Mouse (Mus musculus) liver, embryonic 13.5 days (tissue): Measurements from ENCODE around the gene 4931422A03Rik. TPM values are rescaled to one million over a fixed set of nuclear protein-coding genes. Genes with fewer than 3 reads are reported as not detected.
"Not testable (repeated sequence)": the region's sequence is repeated elsewhere in the genome, so short reads cannot be mapped to it uniquely, and the experiment has no call there.

Experiments
- ATAC-seq: fragments of 200-750 bp; cut with Nextera tagmentation; 2 replicates; pipeline ENCODE4 v1.8.0; 2017; ENCODE audit warnings: low read depth, mild to moderate bottlenecking, moderate number of reproducible peaks, moderate library complexity
- DNase-seq: peaks from one replicate; pipeline ENCODE4 v3.0.0; 2022
- H3K27ac ChIP-seq: fragments of 300-500 bp; sonication (generic); 2 replicates; pipeline ENCODE4 v1.5.1; 2015; ENCODE audit warnings: moderate library complexity, mild to moderate bottlenecking, inconsistent platforms
- H3K27me3 ChIP-seq: fragments of 300-500 bp; sonication (generic); 2 replicates; pipeline ENCODE4 v1.6.1; 2015; ENCODE audit warnings: mild to moderate bottlenecking, inconsistent platforms
- H3K36me3 ChIP-seq: fragments of 300-500 bp; sonication (generic); 2 replicates; pipeline ENCODE4 v1.6.1; 2015; ENCODE audit warnings: mild to moderate bottlenecking, inconsistent platforms
- H3K4me1 ChIP-seq: fragments of 300-500 bp; sonication (generic); replicated peaks from 2 replicates; pipeline ENCODE4 v1.6.1; 2015; ENCODE audit warnings: inconsistent platforms
- H3K4me2 ChIP-seq: fragments of 300-500 bp; sonication (generic); 2 replicates; pipeline ENCODE4 v1.6.1; 2015; ENCODE audit warnings: inconsistent platforms, mild to moderate bottlenecking, moderate library complexity
- H3K4me3 ChIP-seq: fragments of 300-500 bp; sonication (generic); replicated peaks from 2 replicates; pipeline ENCODE4 v1.5.1; 2015; ENCODE audit warnings: mild to moderate bottlenecking, inconsistent platforms
- H3K9ac ChIP-seq: fragments of 300-500 bp; sonication (generic); 2 replicates; pipeline ENCODE4 v1.6.1; 2015; ENCODE audit warnings: mild to moderate bottlenecking, inconsistent platforms
- H3K9me3 ChIP-seq: fragments of 300-500 bp; sonication (generic); replicated peaks from 2 replicates; pipeline ENCODE4 v1.6.1; 2016; ENCODE audit warnings: inconsistent platforms
- WGBS: fragments of 180-500 bp; shearing (Covaris S2); methylation state at CpG from one replicate; pipeline ENCODE4 v1.1.7; 2015; ENCODE audit not compliant: insufficient replicate concordance; 5-methylcytosine and 5-hydroxymethylcytosine counted together
- polyA plus RNA-seq: library from polyadenylated mRNA; unstranded; fragments of >200 nt; fragmentation: Nextera tagmentation; extraction: Ambion mirVana; gene quantifications from 2 replicates; pipeline ENCODE4 v1.2.1, GENCODE M21; 2015

Gene 4931422A03Rik
- 0.99 and 1.3 TPM in 2 replicates for polyA plus RNA-seq

DNA sequence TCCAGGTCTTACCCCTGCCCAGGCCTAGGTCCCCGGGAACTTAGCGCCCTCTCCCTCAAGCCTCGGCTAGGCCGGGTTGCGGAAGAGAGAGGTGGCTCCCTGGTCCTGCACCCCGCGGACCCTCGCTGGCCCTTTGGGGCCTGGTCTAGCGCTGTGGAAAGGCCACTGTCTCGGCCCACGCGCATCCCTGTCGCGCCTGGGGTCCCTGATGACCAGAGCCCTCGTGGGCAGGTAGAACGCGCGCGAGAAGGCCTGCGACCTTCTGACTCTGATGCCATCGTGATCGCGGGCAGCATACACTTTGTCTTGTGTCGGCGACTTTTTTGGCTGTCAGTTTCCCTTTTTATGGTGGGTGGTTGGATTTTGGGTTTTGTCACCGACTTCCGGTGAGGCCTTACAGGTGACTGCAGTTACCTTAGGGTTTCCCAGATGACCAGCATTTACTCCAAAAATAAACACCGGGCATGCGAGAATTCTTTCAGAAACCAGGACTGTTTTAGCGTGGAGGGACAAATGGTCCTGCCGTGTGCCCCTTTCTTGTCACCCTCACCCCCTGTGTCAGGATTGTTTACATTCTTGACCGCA lies at the start of gene 4931422A03Rik:
4931422A03Rik (minus strand) TSS at position 223 of the 585 bp plus-strand sequence.
- Histone ChIP-seq H3K27me3 (no peaks in the 10 kb centered on the region), H3K4me2 (peak within 1 kb of the TSS; percentile 69), H3K27ac (peak within 1 kb of the TSS; percentile 91), H3K36me3 (peaks cover 22% of the 10 kb centered on the region), H3K4me3 (peak within 1 kb of the TSS; percentile 86), H3K9ac (peak within 1 kb of the TSS; percentile 99), H3K9me3 (peaks cover 5% of the 10 kb centered on the region; the same call in 1 of the 2 replicates), H3K4me1 (peaks cover 34% of the 10 kb centered on the region)
- ATAC-seq (peak; percentile 42), DNase-seq (peak; percentile 32)
- under 1% methylated on average over 32 of the region's 32 CpGs for WGBS

DNA sequence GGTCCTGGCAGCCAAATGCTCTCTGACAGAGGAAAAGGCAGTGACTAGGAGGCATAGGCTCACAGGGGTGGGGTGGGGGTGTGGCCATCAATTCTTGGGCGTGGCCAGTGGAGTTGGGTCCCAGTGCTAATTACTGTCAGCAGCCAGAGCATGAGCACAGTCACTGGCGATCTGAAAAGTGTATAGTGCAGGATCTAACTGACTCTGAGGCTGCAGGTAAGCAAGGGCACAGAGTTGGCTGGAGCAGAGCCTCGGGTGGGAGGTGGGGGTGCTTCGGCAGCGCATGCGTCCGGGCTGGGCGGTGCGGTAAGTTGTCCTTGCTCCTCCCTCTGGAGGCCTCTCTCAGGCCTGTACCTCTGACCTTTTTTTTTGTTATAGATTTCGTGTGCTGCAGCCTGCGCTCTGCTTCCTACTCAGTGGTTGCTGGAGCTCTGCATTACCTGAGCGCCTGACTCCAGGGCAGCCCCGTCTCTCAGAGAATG lies 41.6 kb upstream of the 4931422A03Rik start, which contains the start of gene Cd59b:
Cd59b (plus strand) TSS at position 146 of the 482 bp plus-strand sequence.
- peak within 1 kb of the TSS; percentile 85 for H3K27ac ChIP-seq
- DNase-seq (peak; percentile 42), ATAC-seq (peak; percentile 95)
- H3K4me2 ChIP-seq: peak within 1 kb of the TSS; percentile 76
- H3K27me3 ChIP-seq: no peaks in the 10 kb centered on the region
- H3K9me3 ChIP-seq: 0 out of 2 replicates have a peak, but pooled peaks cover 6% of the 10 kb centered on the region
- H3K4me3 ChIP-seq: peak within 1 kb of the TSS; percentile 63
- peaks cover 52% of the 10 kb centered on the region for H3K4me1 ChIP-seq
- H3K36me3 ChIP-seq: peaks cover 9% of the 10 kb centered on the region; the same call in 1 of the 2 replicates
- WGBS: 15% methylated on average over 13 of the region's 13 CpGs
- peak within 1 kb of the TSS; percentile 68 for H3K9ac ChIP-seq

DNA sequence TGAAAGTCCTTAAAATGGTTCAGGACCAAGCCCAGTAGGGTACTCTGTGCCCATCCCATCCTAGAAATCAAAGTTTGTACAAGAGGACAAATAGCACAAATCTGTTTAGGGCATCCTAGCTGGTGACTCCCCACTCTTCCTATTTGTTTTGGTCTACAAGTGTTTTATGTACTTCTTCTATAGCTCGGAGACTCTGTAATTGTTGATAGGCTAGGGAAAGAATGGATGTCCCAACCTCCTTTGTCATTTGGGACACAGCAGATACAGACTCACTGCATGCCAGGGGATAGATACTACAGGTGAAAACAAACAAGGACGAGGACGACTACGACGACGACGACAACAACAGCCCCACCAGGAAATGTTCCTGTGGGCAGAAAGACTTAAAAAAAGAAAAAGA lies 40.3 kb upstream of the 4931422A03Rik start, which contains the start of gene Gm10799:
Gm10799 (minus strand) TSS at position 101 of the 400 bp plus-strand sequence.
- H3K27me3 ChIP-seq, H3K36me3 ChIP-seq, H3K9ac ChIP-seq, H3K4me3 ChIP-seq, H3K9me3 ChIP-seq, DNase-seq, ATAC-seq: not testable (repeated sequence)
- peaks cover 65% of the 10 kb centered on the region for H3K4me1 ChIP-seq
- 34% methylated on average over 7 of the region's 7 CpGs for WGBS
- H3K4me2 ChIP-seq: peak within 1 kb of the TSS; percentile 76
- H3K27ac ChIP-seq: peak within 1 kb of the TSS; percentile 85

DNA sequence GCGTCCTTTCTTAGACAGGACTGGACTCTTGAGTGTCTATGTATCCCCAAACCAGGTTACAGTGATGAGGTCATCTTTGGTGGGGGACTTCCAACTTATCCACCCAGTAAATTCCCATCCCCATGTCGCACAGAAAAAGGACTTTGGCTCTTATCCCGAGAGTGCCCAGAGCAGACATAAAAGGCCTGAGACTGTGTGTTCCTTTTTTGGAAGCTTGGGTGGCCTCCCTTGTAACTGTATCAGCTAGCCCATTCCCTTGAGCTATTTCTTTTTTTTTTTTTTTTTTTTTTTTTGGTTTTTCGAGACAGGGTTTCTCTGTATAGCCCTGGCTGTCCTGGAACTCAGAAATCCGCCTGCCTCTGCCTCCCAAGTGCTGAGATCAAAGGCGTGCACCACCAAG lies 37.4 kb upstream of the 4931422A03Rik start, which contains the start of gene Gm10912:
Gm10912 (plus strand) TSS at position 301 of the 400 bp plus-strand sequence.
- peaks cover 25% of the 10 kb centered on the region for H3K36me3 ChIP-seq
- not testable (repeated sequence) for H3K27me3 ChIP-seq, ATAC-seq, H3K4me2 ChIP-seq, H3K9ac ChIP-seq, H3K4me3 ChIP-seq, DNase-seq, H3K9me3 ChIP-seq
- 79% methylated on average over 6 of the region's 6 CpGs for WGBS
- peaks cover 64% of the 10 kb centered on the region for H3K4me1 ChIP-seq
- peak within 1 kb of the TSS; percentile 16 for H3K27ac ChIP-seq

DNA sequence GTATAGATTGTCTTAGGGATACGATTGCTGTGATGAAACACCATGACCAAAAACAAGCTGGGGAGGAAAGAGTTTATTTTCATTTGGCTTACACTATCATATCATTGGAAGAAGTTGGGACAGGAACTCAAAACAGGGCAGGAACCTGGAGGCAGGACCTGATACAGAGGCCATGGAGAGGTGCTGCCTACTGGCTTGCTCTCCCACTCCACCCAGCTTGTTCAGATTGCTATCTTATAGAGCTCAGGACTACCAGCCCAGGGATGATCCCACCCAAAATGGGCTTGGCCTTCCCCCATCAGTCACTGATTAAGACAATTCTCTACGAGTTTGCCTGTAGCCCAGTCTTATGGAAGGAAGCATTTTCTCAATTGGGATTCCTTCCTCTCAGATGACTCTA lies 36.0 kb upstream of the 4931422A03Rik start:
- ATAC-seq: peak; percentile 80
- peak overlapping the region; percentile 48; the same call in 1 of the 2 replicates for H3K27ac ChIP-seq
- no peaks in the 10 kb centered on the region for H3K9me3 ChIP-seq
- H3K4me3 ChIP-seq: no peak overlapping the region
- H3K4me1 ChIP-seq: peaks cover 51% of the 10 kb centered on the region
- WGBS: 51% methylated on average over 2 of the region's 2 CpGs
- no peak overlapping the region for H3K9ac ChIP-seq
- no peak for DNase-seq
- no peaks in the 10 kb centered on the region for H3K27me3 ChIP-seq
- no peak overlapping the region for H3K4me2 ChIP-seq
- peaks cover 35% of the 10 kb centered on the region for H3K36me3 ChIP-seq

DNA sequence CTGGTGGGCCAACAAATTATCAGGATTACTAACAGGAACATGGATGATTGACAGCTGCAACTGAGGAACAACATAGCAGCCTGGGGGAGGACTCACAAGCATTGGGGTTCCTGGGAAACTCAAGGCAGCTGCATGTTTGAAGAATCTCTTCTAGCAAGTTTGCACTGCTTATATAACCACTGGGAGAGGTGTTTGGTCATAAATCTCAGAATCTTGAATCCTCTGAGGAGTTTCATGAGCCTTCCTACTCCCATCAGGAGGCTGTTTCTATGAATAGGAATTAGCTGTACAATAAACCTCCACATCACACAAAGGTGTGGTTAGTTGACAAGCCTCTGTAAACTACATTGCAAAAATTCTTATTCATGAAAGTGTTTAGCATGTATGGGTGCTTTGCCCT lies 34.5 kb upstream of the 4931422A03Rik start:
- H3K9ac ChIP-seq: no peak overlapping the region
- ATAC-seq: no peak
- no peaks in the 10 kb centered on the region for H3K9me3 ChIP-seq
- H3K27ac ChIP-seq: no peak overlapping the region
- peaks cover 43% of the 10 kb centered on the region for H3K36me3 ChIP-seq
- H3K4me3 ChIP-seq: no peak overlapping the region
- H3K27me3 ChIP-seq: no peaks in the 10 kb centered on the region
- H3K4me2 ChIP-seq: no peak overlapping the region
- DNase-seq: no peak
- H3K4me1 ChIP-seq: peaks cover 40% of the 10 kb centered on the region

DNA sequence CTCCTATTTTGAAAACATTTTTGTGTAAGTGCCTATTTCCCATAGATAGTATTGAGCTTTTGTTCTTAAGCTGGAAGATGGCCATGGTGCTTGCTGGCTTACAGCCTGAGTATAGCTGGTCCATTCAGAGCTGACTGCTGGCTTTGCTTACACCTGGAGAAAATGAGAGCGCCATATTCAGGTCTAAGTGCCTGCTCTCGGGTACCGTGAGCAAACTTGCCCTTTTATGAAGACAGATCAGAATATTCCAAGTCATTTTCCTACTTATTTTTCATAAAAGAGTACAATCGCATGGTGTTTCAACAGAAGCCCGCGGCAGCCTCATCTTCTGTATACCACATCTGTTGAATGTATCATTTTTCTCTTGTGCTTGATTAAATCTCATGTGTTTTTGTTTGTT lies 32.8 kb upstream of the 4931422A03Rik start:
- Histone ChIP-seq H3K36me3 (peaks cover 46% of the 10 kb centered on the region), H3K4me1 (peaks cover 24% of the 10 kb centered on the region), H3K27ac (no peak overlapping the region; the same call in 1 of the 2 replicates), H3K4me2 (no peak overlapping the region), H3K27me3 (no peaks in the 10 kb centered on the region), H3K9me3 (no peaks in the 10 kb centered on the region), H3K4me3 (no peak overlapping the region), H3K9ac (no peak overlapping the region)
- DNase-seq (no peak), ATAC-seq (no peak)
- 93% methylated on average over 6 of the region's 6 CpGs for WGBS

DNA sequence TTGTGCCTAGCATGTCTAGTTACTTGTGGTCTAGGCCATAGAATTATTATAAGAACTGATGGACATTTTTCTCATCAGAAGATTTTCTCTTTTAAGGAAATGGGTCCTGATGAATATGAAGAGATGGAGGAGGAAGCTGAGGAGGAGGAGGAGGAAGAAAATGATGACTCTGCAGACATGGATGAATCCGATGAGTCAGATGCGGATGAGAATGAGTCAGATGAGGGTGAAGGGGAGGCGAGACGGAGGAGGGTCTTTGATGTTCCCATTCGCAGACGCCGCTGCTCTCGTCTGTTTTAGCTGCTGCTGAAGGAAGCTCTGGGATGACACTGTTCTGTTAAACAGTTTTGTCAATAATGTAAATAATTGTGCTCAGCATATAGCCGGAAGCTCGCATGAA lies 31.6 kb upstream of the 4931422A03Rik start:
- Histone ChIP-seq H3K4me2 (no peak overlapping the region), H3K4me3 (no peak overlapping the region), H3K9me3 (no peaks in the 10 kb centered on the region), H3K27me3 (no peaks in the 10 kb centered on the region), H3K9ac (no peak overlapping the region), H3K4me1 (peaks cover 16% of the 10 kb centered on the region), H3K27ac (no peak overlapping the region), H3K36me3 (peaks cover 54% of the 10 kb centered on the region)
- no peak for ATAC-seq
- no peak for DNase-seq
- WGBS: 87% methylated on average over 10 of the region's 10 CpGs

DNA sequence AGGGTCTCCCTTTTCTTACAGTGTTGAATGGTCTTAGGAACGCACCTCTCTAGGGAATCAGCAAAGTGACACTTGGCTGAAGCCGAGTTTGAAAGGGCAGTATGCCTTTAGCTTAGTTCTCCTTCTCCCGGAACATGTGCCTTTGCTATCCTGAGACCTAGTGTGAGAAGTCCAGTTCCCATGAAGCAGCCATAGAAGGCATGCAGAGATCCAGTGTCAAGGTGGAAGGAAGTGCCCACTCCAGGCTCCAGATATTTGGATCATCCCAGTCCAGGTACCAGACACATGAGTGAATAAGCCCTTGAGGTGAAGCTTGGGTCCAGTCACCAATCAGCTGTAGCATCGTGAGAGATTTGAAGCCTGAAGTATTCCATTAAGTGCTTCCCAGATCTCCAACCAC lies 30.8 kb upstream of the 4931422A03Rik start:
- H3K4me1 ChIP-seq: peaks cover 8% of the 10 kb centered on the region
- H3K36me3 ChIP-seq: peaks cover 62% of the 10 kb centered on the region
- no peak overlapping the region for H3K9ac ChIP-seq
- no peak for DNase-seq
- WGBS: 86% methylated on average over 4 of the region's 4 CpGs
- no peak overlapping the region for H3K4me3 ChIP-seq
- no peaks in the 10 kb centered on the region for H3K27me3 ChIP-seq
- no peak overlapping the region for H3K4me2 ChIP-seq
- no peaks in the 10 kb centered on the region for H3K9me3 ChIP-seq
- H3K27ac ChIP-seq: no peak overlapping the region
- ATAC-seq: no peak

DNA sequence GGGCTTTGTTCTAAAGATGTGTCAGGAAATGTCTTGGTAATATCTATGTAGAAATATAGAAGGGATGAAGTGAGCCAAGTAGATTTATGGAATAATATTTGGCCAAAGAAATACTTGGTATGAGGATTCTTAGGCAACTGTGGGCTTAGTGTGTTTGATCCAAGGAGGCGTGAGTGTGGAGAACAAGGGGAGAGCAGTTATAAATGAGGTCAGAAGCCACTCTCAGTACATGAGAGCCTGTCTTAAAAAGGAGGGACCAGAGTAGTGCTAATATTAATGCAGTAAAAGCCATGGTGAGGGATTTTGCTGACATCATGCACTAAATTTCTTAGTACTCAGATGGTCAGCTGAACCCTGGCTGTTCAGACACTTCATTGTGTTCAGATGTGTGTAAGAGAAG lies 30.2 kb upstream of the 4931422A03Rik start:
- no peak overlapping the region for H3K27ac ChIP-seq
- H3K36me3 ChIP-seq: peaks cover 68% of the 10 kb centered on the region
- no peaks in the 10 kb centered on the region for H3K27me3 ChIP-seq
- no peak overlapping the region for H3K4me3 ChIP-seq
- no peak overlapping the region for H3K4me2 ChIP-seq
- H3K9ac ChIP-seq: no peak overlapping the region
- no peaks in the 10 kb centered on the region for H3K9me3 ChIP-seq
- H3K4me1 ChIP-seq: peaks cover 4% of the 10 kb centered on the region; the same call in 1 of the 2 replicates
- ATAC-seq (no peak), DNase-seq (no peak)
- 85% methylated on average over 1 of the region's 1 CpGs for WGBS

DNA sequence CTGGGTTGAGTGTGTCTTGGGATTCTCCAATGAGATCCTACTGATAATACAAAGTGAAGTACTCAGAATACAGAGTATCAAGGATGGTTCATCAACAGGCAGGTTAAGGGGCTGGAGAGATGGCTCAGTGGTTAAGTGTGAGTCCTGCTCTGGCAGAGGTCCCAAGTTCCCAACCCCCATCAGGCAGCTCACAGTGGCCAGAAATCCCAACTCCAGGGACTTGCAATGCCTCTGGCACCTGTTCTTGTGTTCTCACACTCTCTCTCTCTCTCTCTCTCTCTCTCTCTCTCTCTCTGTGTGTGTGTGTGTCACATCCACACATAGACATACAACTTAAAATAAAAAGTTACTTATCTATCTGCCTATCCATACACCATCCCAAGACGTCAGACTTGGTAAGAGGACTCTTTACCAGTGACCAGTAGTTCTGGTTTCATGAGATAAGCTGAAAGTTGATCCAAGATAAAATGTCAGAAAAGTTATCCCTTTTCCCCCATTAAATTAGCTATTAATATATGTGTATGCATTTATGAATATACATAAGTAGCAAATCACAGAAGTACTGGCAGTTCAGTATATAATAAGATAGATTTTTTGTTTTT lies 16.4 kb upstream of the 4931422A03Rik start:
- H3K9me3 ChIP-seq: no peaks in the 10 kb centered on the region
- H3K4me1 ChIP-seq: peaks cover 37% of the 10 kb centered on the region
- 14% methylated on average over 1 of the region's 1 CpGs for WGBS
- H3K27me3 ChIP-seq: no peaks in the 10 kb centered on the region
- no peak overlapping the region for H3K4me3 ChIP-seq
- no peak for DNase-seq
- 0 out of 2 replicates have a peak overlapping the region, but pooled peaks have one; percentile 22 for H3K9ac ChIP-seq
- peaks cover 65% of the 10 kb centered on the region for H3K36me3 ChIP-seq
- peak overlapping the region; percentile 68 for H3K27ac ChIP-seq
- peak; percentile 68 for ATAC-seq
- H3K4me2 ChIP-seq: no peak overlapping the region
